Mouse (Mus musculus) intestine, postnatal 0 days (tissue): ENCODE measurements around the gene Chst11. TPM values are rescaled to one million over a fixed set of nuclear protein-coding genes. Genes with fewer than 3 reads are reported as not detected.
A peak's percentile ranks its signal among the peaks of the same experiment; 100 is the strongest.

Experiments used
- ATAC-seq: fragments of 200-750 bp; cut with Nextera tagmentation; 2 replicates; pipeline ENCODE4 v1.8.0; 2017; ENCODE audit warnings: mild to moderate bottlenecking, moderate TSS enrichment, moderate library complexity
- H3K27ac ChIP-seq: fragments of 300-500 bp; sonication (generic); 2 replicates; pipeline ENCODE4 v1.5.1; 2014; ENCODE audit warnings: mild to moderate bottlenecking, low read depth, low read length, moderate library complexity
- H3K27me3 ChIP-seq: fragments of 300-500 bp; sonication (generic); replicated peaks from 2 replicates; pipeline ENCODE4 v1.6.1; 2014; ENCODE audit warnings: low read length, mixed read lengths; ENCODE audit not compliant: control insufficient read depth, insufficient read depth
- H3K36me3 ChIP-seq: fragments of 300-500 bp; sonication (generic); 2 replicates; pipeline ENCODE4 v1.6.1; 2014; ENCODE audit warnings: mild to moderate bottlenecking, moderate library complexity; ENCODE audit not compliant: control insufficient read depth, insufficient read depth
- H3K4me1 ChIP-seq: fragments of 300-500 bp; sonication (generic); replicated peaks from 2 replicates; pipeline ENCODE4 v1.6.1; 2014; ENCODE audit warnings: antibody characterized with exemption, low read length, mixed read lengths; ENCODE audit not compliant: control insufficient read depth, insufficient read depth
- H3K4me2 ChIP-seq: fragments of 300-500 bp; sonication (generic); replicated peaks from 2 replicates; pipeline ENCODE4 v1.6.1; 2014; ENCODE audit warnings: low read depth, mild to moderate bottlenecking, moderate library complexity
- H3K4me3 ChIP-seq: fragments of 300-500 bp; sonication (generic); 2 replicates; pipeline ENCODE4 v1.5.1; 2014; ENCODE audit warnings: low read depth, low read length
- H3K9ac ChIP-seq: fragments of 300-500 bp; sonication (generic); 2 replicates; pipeline ENCODE4 v1.6.1; 2014; ENCODE audit warnings: mild to moderate bottlenecking, low read depth, low read length
- H3K9me3 ChIP-seq: fragments of 300-500 bp; sonication (generic); 2 replicates; pipeline ENCODE4 v1.6.1; 2016; ENCODE audit warnings: mixed run types; ENCODE audit not compliant: control insufficient read depth
- CTCF ChIP-seq: sonication (generic); IDR thresholded peaks from 2 replicates; pipeline ENCODE4 v1.5.1; 2016; ENCODE audit warnings: low read depth, mild to moderate bottlenecking, control low read depth, antibody characterized with exemption, moderate library complexity
- WGBS: fragments of 180-500 bp; shearing (Covaris S2); extraction: QIAGEN DNeasy Blood & Tissue Kit; methylation state at CpG from one replicate; pipeline ENCODE4 v1.1.7; 2014; 5-methylcytosine and 5-hydroxymethylcytosine counted together
- polyA plus RNA-seq: library from polyadenylated mRNA; unstranded; fragments of >200 nt; fragmentation: Nextera tagmentation; extraction: Ambion mirVana; gene quantifications from 2 replicates; pipeline ENCODE4 v1.2.1, GENCODE M21; 2015

Chst11 gene
- polyA plus RNA-seq, 1 experiment from 2014 or later, result 0.50 TPM

- H3K27ac ChIP-seq, result no peak overlapping the region
- TF ChIP-seq CTCF, result no peak
- WGBS, result 28% methylated on average over 10 of the region's 10 CpGs
- no peaks in the 10 kb centered on the region for H3K9me3 ChIP-seq
- H3K27me3 ChIP-seq, result no peaks in the 10 kb centered on the region; the same call in 1 of the 2 replicates
- no peak overlapping the region for H3K9ac ChIP-seq
- no peak overlapping the region for H3K4me3 ChIP-seq
- H3K4me2 ChIP-seq, result peak overlapping the region; percentile 35; the same call in 1 of the 2 replicates
- H3K4me1 ChIP-seq, result peaks cover 3% of the 10 kb centered on the region; the same call in 1 of the 2 replicates
- H3K36me3 ChIP-seq, result no peaks in the 10 kb centered on the region
- ATAC-seq, result peak; percentile 90
These were observed 47.3 kb downstream of the Chst11 start for GRCm38 (mm10) chr10:83032559-83032958.

GRCm38 (mm10) chr10:83036340-83037045 is 51.2 kb downstream of the Chst11 start:
- no peak for TF ChIP-seq CTCF
- Histone ChIP-seq H3K27me3 (no peaks in the 10 kb centered on the region; the same call in 1 of the 2 replicates), H3K9me3 (no peaks in the 10 kb centered on the region), H3K4me2 (no peak overlapping the region), H3K4me1 (peaks cover 3% of the 10 kb centered on the region; the same call in 1 of the 2 replicates), H3K36me3 (no peaks in the 10 kb centered on the region), H3K9ac (no peak overlapping the region), H3K27ac (no peak overlapping the region), H3K4me3 (no peak overlapping the region)
- no peak for ATAC-seq
- WGBS, result 86% methylated on average over 20 of the region's 20 CpGs

GRCm38 (mm10) chr10:83038166-83038565 is 52.9 kb downstream of the Chst11 start:
- no peak for TF ChIP-seq CTCF
- no peaks in the 10 kb centered on the region for H3K36me3 ChIP-seq
- ATAC-seq, result no peak
- no peaks in the 10 kb centered on the region for H3K4me1 ChIP-seq
- H3K4me2 ChIP-seq, result no peak overlapping the region
- no peak overlapping the region for H3K9ac ChIP-seq
- no peaks in the 10 kb centered on the region; the same call in 1 of the 2 replicates for H3K27me3 ChIP-seq
- H3K4me3 ChIP-seq, result no peak overlapping the region
- H3K27ac ChIP-seq, result no peak overlapping the region
- no peaks in the 10 kb centered on the region for H3K9me3 ChIP-seq
- WGBS, result 84% methylated on average over 9 of the region's 9 CpGs

- H3K4me2 ChIP-seq, result no peak overlapping the region
- H3K27me3 ChIP-seq, result no peaks in the 10 kb centered on the region
- no peak overlapping the region for H3K27ac ChIP-seq
- H3K9me3 ChIP-seq, result no peaks in the 10 kb centered on the region
- no peak for ATAC-seq
- no peak overlapping the region for H3K9ac ChIP-seq
- no peaks in the 10 kb centered on the region for H3K36me3 ChIP-seq
- TF ChIP-seq CTCF, result no peak
- no peak overlapping the region for H3K4me3 ChIP-seq
- H3K4me1 ChIP-seq, result no peaks in the 10 kb centered on the region
- 68% methylated on average over 10 of the region's 10 CpGs for WGBS
These were observed 54.1 kb downstream of the Chst11 start for GRCm38 (mm10) chr10:83039414-83039813.

- Histone ChIP-seq H3K27me3 (no peaks in the 10 kb centered on the region), H3K4me3 (no peak overlapping the region), H3K4me1 (no peaks in the 10 kb centered on the region), H3K9ac (no peak overlapping the region), H3K4me2 (no peak overlapping the region), H3K36me3 (no peaks in the 10 kb centered on the region), H3K27ac (no peak overlapping the region), H3K9me3 (no peaks in the 10 kb centered on the region)
- no peak for TF ChIP-seq CTCF
- ATAC-seq, result no peak
- WGBS, result 81% methylated on average over 9 of the region's 9 CpGs
These were observed 56.6 kb downstream of the Chst11 start for GRCm38 (mm10) chr10:83041875-83042274.

GRCm38 (mm10) chr10:83042613-83043477 is 57.5 kb downstream of the Chst11 start:
- Histone ChIP-seq H3K4me1 (no peaks in the 10 kb centered on the region), H3K9ac (no peak overlapping the region; the same call in 1 of the 2 replicates), H3K27me3 (no peaks in the 10 kb centered on the region), H3K9me3 (no peaks in the 10 kb centered on the region), H3K36me3 (no peaks in the 10 kb centered on the region), H3K27ac (0 out of 2 replicates have a peak overlapping the region, but pooled peaks have one; percentile 5), H3K4me3 (no peak overlapping the region), H3K4me2 (no peak overlapping the region)
- TF ChIP-seq CTCF, result no peak
- ATAC-seq, result no peak
- 54% methylated on average over 10 of the region's 10 CpGs for WGBS
